Mouse (Mus musculus) mesoderm, embryonic 11.5 days (tissue): ENCODE data around the gene Phkg1.
"Not testable (repeated sequence)": the region's sequence is repeated elsewhere in the genome, so short reads cannot be mapped to it uniquely, and the experiment has no call there.

ENCODE experiments used
- DNase-seq: peaks from one replicate; pipeline ENCODE4 v3.0.0-alpha.2; 2012; ENCODE audit warnings: low read depth, low spot score

The Phkg1 gene

GRCm38 (mm10) chr5:129908242-129908965, 10.1 kb upstream of the Phkg1 start, which contains the start of gene Nupr1l:
Gene Nupr1l (plus strand): TSS chr5:129908540.
- DNase-seq, result peak; percentile 96

GRCm38 (mm10) chr5:129907775-129908174, 9.4 kb upstream of the Phkg1 start:
- DNase-seq, result no peak

GRCm38 (mm10) chr5:129895198-129896088, 2.9 kb downstream of the Phkg1 start, which contains the start of gene Zbed5:
Gene Zbed5 (plus strand): TSS chr5:129895723.
- DNase-seq, result peak; percentile 96

- not testable (repeated sequence) for DNase-seq
Measured at GRCm38 (mm10) chr5:129890390-129890789, 8.0 kb downstream of the Phkg1 start.

- DNase-seq, result peak; percentile 98
Measured at GRCm38 (mm10) chr5:129886911-129887636, 11.3 kb downstream of the Phkg1 start, which contains the start of gene Chchd2. Gene Chchd2 (minus strand): TSS chr5:129887470.

- no peak for DNase-seq
Measured at GRCm38 (mm10) chr5:129886271-129886670, 12.1 kb downstream of the Phkg1 start.

- no peak for DNase-seq
Measured at GRCm38 (mm10) chr5:129879888-129880287, 18.5 kb downstream of the Phkg1 start.

- peak; percentile 35 for DNase-seq
Measured at GRCm38 (mm10) chr5:129878946-129879345, 19.4 kb downstream of the Phkg1 start.

GRCm38 (mm10) chr5:129877731-129878455, 20.5 kb downstream of the Phkg1 start:
- no peak for DNase-seq

- no peak for DNase-seq
Measured at GRCm38 (mm10) chr5:129875098-129875497, 23.3 kb downstream of the Phkg1 start.

GRCm38 (mm10) chr5:129873942-129874341, 24.4 kb downstream of the Phkg1 start:
- no peak for DNase-seq

GRCm38 (mm10) chr5:129871238-129871637, 27.1 kb downstream of the Phkg1 start:
- no peak for DNase-seq

GRCm38 (mm10) chr5:129869238-129869995, 28.9 kb downstream of the Phkg1 start:
- DNase-seq, result no peak

- DNase-seq, result no peak
Measured at GRCm38 (mm10) chr5:129865841-129866240, 32.5 kb downstream of the Phkg1 start.

GRCm38 (mm10) chr5:129864467-129864866, 33.9 kb downstream of the Phkg1 start:
- peak; percentile 48 for DNase-seq

- no peak for DNase-seq
Measured at GRCm38 (mm10) chr5:129862325-129862724, 36.0 kb downstream of the Phkg1 start.

GRCm38 (mm10) chr5:129856414-129856813, 41.9 kb downstream of the Phkg1 start:
- DNase-seq, result no peak

GRCm38 (mm10) chr5:129855163-129855562, 43.2 kb downstream of the Phkg1 start:
- no peak for DNase-seq

- no peak for DNase-seq
Measured at GRCm38 (mm10) chr5:129847558-129847820, 50.9 kb downstream of the Phkg1 start.

- DNase-seq, result peak; percentile 98
Measured at GRCm38 (mm10) chr5:129846752-129847557, 51.4 kb downstream of the Phkg1 start, which contains the start of gene Sumf2. Gene Sumf2 (plus strand): TSS chr5:129846986.
